Mouse (Mus musculus) olfactory bulb, adult 2 months (tissue): Measurements from ENCODE around the gene Smco1.

Experiments
- CTCF ChIP-seq: fragments of 200-500 bp; IDR thresholded peaks from 2 replicates; pipeline ENCODE4 v1.5.1; 2012; ENCODE audit warnings: low read depth, mild to moderate bottlenecking, low read length, moderate library complexity; ENCODE audit not compliant: insufficient read depth
- POLR2A ChIP-seq: fragments of 200-500 bp; IDR thresholded peaks from 2 replicates; pipeline ENCODE4 v1.6.1; 2012; ENCODE audit warnings: mild to moderate bottlenecking, low read depth, low read length, moderate library complexity; ENCODE audit not compliant: insufficient read depth

- no peak for TF ChIP-seq POLR2A
- no peak for TF ChIP-seq CTCF
Measured at GRCm38 (mm10) chr16:32239428-32240312, 31.6 kb upstream of the Smco1 start.
